Mouse (Mus musculus) left cerebral cortex, postnatal 4 days (tissue): ENCODE data around the gene Cnksr3. TPM values are rescaled to one million over a fixed set of nuclear protein-coding genes. Genes with fewer than 3 reads are reported as not detected.

ENCODE experiments used
- DNase-seq: peaks from one replicate; pipeline ENCODE4 v3.0.0-alpha.2; 2022
- intact Hi-C: fragments of 180-260 bp; cut with DNase I; formaldehyde crosslinking; loops from one replicate; pipeline ENCODE4 v1.15.1; 2025
- total RNA-seq, 2 experiments: library from RNA; stranded (reverse); gene quantifications; 2 replicates each; pipeline ENCODE4 v1.2.3; 2021

The Cnksr3 gene
- total RNA-seq, 2 experiments from 2014 or later = 4.0 to 4.7 TPM

DNA sequence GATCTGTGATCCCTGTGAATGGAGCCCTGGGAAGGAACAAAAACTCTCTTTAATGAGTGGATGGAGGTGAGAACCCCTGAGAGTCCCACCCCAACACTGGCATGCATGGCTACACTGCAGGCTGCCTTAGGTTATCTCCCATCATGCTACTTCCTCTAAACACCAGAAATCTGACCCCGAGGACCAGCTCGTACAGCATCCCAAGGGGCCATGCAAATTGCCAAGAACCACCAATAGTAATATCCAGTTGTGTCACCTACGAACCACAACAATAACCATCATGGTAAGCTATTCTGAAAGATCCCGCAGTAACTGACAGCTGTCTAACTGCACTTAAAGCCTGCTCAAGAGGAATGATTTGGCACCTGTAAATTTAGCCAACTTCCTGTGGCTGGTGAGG lies 59.1 kb downstream of the Cnksr3 start:
- intact Hi-C loops = no loop called here
- DNase-seq = no peak

DNA sequence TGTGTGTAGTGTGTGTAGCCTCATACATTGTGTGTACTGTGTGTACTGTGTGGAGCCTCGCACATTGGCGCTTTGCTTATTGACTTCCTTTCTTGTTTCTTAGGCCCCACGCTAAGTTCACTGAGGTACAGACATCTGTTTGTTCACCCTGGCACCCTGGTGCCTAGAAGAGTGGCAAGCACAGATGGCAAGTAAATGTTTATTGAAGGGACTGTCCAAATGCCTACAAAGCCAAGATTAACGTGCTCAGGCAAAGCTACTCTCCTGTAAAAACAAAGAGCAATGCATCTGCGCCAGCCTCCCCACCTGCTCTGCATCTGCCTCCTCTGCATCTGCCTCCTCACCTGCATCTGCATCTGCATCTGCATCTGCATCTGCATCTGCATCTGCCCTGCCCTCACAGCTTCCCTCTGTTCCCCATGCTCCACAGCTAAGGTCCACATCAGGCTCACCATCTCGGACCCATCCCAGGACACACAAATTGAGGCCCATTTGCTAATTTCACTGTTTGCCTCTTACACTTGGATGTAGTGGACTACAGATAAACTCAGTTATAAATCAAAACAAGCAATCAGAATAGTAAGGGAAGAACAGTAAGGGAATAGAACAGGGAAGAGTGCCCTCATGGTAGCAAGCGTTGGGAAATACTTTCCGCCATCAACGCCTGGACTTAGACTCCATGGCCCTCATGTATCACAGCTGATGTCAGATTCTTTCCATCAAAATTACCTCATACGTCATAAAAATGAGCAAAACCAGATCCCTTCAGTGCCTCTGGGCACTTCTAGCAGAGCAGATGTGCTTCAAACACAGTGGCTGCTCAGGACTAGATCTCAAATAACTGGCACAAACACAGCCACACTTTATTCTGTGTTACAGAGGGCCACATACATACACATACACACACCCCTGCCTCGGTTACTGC lies 62.1 kb downstream of the Cnksr3 start:
- DNase-seq = no peak
- intact Hi-C loops = no loop called here

DNA sequence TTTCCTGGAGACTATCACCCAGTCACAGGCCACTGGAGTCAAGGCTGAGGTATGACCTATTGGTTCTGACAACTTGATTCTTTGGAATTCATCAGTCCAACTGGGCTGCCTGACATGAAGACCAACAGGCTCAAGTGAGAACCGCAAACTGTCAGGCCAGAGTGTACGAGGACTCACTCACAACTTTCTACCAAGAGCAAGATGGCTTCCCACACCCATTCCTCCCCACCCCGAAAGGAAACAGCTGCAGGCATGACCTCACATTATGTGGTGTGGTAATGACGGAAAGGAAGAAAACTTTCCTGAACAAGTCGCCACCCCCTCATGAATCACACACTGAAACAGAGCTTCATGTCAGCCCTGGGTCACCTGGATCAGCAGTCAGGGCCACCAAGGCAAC lies 66.4 kb downstream of the Cnksr3 start:
- DNase-seq = no peak
- intact Hi-C loops = no loop called here

DNA sequence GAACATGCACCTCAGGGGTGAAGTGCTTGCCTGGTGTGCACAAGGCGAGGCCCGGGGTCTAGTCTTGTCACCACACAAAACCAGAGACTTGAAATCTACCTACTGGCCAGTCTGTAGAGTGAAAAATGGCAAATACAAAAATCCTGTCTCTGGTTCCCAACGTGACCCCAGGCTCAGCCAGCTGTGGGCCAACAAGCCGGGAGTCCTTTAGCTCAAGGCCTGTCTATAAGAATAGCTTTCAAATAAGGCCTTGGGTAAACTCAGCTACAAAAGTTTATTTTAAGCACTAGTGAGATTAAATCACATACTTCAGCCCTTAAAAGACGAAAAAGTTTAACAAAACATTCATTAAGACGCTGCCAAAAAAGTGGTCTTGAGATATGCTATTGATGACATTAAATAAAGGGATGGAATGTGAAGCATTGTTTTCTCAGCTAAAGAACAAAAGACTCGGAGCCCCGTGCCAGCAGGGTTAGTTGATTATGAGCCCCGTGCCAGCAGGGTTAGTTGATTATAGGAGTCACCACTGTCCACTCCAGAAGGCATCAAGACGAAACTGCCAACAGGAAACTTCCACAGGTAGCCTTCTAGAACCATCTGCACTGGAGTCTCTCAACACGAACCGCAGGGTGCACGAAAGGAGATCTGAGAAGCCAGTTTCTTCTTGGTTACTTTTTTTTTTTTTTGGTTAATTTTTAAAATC lies 67.8 kb downstream of the Cnksr3 start:
- intact Hi-C loops = no loop called here

DNA sequence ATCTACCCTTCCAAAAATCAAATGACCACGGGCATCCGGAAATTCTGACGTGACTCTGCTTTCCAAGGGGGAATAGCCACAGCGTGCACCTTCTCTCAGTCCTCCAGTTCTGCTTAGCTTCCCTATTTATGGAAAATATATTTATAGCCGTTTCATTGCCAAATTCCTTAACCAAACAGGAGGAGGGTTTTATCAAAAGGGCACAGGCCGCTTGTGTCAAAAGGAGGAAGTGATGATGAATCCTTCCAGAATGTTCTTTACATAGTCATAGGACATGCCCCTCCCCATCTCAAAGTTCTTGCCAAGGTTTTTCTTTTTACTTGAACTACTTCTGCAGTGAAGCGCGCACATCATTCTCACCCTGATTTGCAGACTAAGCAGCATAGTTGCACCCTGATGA lies 69.8 kb downstream of the Cnksr3 start:
- intact Hi-C loops = no loop called here
- DNase-seq = no peak

More for the DNA sequence above, 67.8 kb downstream of the Cnksr3 start:
- no peak for DNase-seq

DNA sequence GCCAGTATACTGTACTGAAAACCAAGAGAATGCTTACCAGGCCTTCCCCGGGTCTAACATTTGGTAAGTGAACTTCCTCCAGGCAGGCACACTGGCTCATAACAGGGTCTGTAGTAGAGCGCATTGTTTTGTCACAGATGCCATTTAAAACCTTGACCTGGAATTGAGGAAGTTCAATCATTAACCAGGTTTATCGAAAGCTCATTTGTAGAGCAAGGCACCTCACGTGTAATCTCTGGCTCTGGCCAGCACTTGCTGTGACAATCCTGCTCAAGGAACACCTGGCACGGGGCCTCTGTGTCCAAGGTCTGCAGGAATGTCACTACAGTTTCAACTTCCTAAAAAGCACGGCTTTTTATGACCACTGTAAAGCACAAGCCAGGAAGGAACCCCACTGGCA lies 71.8 kb downstream of the Cnksr3 start:
- no peak for DNase-seq
- intact Hi-C loops = no loop called here

DNA sequence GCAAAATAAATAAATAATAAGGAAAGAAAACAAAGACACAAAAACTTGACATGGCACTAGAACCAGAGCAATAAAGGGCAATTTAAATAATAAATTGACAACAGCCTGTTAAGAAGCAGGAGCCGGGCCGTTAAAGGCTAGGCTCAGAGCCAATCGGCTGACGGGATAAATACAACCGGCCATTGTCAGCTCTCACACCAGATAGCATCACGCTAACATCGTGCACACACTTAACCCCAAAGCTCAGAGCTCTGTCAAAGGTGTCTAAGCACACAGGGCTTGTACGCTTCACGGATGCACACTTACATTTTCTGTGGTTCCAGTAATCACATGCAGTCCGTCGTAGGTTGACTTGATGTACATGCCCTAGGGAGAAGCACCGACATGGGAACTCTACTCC lies 74.0 kb downstream of the Cnksr3 start:
- DNase-seq = no peak
- intact Hi-C loops = no loop called here

DNA sequence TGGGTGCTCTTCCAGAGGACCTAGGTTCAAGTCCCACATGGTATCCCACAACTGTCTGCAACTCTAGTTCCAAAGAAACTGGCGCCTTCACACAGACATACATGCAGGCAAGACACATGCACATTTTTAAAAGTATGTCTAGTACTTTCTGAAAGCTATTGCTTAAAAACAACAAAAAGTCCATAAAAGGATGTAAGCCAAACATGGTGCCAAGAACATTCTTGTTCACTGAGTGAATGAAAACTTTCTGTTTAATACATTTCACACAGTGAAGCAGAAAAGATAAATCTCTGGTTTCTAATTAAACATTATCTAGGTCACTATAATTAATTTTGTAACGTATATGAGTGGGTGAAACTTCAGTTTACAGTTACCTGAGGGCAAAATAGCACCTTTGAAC lies 76.3 kb downstream of the Cnksr3 start:
- intact Hi-C loops = no loop called here

DNA sequence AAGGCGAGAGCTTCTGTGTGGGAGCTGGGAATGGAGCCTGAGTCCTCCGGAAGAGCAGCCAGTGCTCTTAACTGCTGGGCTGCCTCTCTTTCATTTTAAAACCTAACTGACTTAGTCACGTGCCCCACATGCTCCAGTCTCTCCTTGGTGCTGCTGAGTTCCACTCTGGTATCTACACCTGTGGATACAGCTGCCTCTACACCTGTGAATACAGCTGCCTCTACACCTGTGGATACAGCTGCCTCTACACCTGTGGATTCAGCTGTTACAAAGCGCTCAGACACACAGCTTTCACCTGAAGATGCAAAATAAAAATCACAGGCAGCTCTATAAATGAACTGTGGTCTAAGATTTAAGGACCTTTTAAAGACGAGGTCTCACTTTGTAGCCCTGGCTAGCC lies 79.0 kb downstream of the Cnksr3 start:
- intact Hi-C loops = no loop called here
- DNase-seq = no peak

More for the DNA sequence above, 76.3 kb downstream of the Cnksr3 start:
- DNase-seq = no peak

DNA sequence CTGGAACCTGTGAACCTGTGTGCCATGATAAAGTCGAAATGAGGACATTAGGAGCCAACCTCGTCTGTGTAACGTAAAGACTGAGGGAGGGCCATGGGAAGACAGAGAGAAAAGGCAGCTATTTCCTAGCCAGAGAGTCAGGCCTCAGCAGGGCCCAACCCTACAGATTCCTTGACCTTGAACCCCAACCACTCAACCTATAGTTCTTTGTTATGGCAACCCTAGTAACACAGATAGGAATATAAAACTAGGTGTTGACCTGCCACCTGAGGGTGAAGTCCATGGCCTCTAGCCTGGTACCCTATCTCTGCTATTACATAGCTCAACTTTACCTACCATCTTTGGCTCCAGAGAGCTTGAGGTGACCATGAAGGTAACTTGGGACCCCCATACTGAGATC lies 80.6 kb downstream of the Cnksr3 start:
- intact Hi-C loops = no loop called here

DNA sequence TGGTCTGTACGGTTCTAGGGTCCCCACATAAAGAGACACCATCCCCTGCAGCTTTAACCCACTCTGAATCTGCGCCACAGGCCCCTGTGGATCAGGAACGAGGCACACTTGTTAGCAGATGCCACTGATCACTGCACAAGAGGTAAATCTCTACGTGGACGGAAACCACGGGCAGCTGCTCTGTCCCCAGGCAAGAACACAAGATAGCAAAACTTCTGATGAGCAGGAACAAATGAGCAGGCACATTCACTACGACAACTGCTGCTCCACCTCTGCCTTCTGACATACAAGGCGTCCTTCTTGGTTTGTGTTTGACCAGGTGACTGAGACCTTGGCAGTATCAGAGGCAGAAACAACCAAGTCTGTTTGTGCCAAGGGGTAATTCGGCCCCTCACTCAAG lies 84.2 kb downstream of the Cnksr3 start:
- DNase-seq = no peak
- intact Hi-C loops = no loop called here

More for the DNA sequence above, 80.6 kb downstream of the Cnksr3 start:
- no peak for DNase-seq

DNA sequence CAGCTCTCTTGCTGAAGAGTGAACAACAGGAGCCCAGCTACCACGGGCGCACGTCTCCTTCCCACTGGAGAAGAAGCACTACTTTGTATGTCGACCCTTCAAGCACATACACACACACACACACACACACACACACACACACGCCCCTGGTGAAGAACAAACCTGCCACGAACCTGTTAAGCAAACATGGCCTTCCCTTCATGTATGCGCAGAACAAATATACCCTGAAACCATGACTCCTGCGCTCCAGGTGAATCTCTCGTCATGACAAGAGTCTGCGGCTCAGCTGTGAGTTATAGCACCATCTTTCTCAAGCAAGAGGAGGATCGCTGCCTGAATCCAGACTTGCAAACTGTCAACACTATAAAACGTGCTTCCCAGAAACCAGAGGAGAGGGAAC lies 85.2 kb downstream of the Cnksr3 start:
- intact Hi-C loops = no loop called here
- DNase-seq = no peak

DNA sequence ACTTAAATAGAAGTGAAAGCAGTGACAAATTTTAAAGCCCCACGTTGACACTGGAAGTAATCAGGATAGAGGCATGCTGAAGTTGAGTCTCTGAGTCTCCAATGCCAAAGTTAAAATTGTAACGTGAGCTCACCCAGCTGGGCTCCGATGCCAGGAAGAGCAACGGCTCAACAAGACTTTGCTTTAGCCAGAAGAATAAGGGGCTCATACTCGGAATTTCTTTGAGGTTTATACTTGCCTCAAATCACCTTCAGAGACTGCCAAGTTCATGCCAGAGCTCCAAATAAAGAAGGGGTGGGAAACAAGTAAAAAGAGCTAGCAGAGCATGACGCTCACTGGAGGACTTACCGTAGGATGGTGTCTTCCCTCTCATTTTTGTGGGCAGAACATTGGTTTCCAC lies 85.8 kb downstream of the Cnksr3 start:
- DNase-seq = no peak
- intact Hi-C loops = no loop called here

DNA sequence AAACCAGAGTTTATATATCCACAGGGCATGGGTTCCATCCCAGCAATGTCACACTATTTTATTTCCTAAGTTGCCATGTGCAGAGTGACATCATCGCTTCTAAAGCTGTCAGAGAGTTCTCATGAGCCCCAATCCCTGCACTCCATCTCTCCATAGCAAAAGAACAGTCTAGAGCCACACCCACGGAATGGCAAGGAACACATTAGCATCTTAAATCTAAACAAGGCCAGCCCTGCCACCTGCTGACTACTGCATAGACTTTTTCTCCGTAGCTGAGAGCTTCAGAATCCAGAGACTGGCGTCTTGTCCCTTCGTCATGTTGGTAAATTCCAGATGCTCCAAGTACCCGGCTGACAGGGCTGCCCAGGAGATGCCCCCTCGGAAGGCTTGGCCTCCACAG lies 87.0 kb downstream of the Cnksr3 start:
- peak; percentile 14 for DNase-seq
- intact Hi-C loops = no loop called here

DNA sequence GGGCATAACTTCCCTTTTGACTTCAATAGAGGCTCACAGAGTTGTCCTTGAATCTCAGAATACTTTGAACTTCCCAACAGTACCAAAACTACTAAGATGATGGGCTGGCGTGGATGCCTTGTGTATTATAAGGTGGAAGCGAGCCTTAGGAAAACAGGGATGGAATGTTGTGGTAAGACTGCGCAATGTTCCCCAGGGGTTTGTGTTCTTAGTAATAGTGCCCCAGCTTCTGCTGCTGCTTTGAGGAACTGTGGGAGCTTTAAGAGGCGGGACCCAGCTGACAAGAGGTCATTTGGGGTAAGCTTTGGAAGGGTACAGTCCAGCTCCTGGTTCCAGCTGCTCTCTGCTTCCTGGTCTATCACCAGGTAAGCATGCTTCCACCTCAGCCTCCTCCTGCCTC lies 89.7 kb downstream of the Cnksr3 start:
- intact Hi-C loops = no loop called here
- DNase-seq = no peak

DNA sequence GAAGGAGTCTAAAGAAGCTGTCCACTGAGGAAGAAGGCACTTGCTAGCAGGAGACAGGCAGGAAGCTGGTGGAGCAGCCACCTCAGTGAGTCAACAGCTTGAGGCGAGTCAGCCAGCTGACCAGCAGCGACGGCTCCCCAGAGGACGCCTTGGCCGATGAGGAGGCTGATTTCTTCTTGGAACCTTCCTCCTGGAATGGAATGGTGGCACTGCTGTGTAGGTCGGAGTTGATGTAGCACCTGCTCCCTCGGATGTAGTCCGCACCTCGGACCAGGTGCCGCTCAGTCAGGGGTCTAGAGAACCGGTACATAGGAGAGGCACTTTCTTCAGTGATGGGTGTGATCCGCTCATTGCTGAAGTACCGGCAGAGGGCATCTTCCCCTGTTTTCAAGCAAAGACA lies 91.8 kb downstream of the Cnksr3 start:
- peak; percentile 28 for DNase-seq
- intact Hi-C loops = no loop called here

DNA sequence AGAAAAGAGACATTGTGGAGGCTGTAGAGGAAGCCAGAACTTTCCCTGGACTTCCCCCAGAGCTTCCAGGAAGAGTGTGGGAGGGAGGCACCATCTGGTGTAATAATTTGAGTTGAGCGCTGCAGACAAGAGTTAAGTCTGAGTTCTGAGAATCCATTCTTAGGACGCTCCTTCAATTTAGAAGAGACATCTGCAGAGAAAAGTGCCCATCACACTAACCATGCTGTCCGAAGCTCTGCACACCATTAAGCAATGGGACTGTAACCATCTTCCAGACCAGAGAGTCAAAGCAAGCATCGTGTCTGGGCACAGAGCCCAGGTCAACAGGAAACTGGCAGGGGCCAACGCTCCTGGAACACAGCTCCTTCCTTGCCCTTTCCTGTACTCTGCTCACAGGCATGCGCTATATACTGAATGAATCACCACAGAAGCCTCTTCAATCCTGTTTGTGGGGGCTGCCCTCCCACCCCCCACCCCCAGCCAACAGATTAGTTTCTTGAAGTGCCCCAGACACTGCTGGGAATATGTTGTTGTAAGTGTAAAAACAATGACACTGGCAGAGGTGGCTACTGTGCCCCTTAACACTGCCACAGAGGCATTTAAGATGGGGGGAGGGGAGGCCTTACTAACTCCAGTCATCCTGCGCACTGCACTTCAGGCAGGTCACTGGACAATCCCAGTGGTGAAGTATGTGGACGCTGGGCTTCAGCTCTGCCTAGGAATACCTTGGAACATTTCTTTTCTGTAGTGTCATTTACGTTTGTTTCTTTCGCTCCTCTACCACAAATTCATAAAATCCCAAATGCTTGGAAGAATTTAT lies 93.6 kb downstream of the Cnksr3 start:
- intact Hi-C loops = no loop called here
- DNase-seq = peak; percentile 78

DNA sequence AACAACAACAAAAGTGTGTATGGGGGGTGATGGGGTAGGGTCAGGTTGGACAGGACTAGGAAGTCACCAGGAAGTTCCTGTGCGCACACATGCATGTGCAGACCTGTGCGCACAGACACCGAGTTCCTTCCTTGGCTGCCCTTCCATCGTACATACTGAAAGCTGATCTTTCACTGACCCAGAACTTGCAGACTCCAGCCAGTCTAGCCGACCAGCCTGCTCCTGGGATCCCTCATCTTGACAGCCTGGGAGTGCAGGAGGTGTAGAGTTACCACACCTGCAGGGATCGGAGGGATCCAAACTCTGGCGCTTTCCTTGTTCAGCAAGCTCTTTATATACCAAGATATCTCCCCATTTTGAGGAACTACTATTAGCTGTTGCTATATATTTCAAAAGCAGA lies 94.3 kb downstream of the Cnksr3 start:
- DNase-seq = no peak
- intact Hi-C loops = no loop called here

DNA sequence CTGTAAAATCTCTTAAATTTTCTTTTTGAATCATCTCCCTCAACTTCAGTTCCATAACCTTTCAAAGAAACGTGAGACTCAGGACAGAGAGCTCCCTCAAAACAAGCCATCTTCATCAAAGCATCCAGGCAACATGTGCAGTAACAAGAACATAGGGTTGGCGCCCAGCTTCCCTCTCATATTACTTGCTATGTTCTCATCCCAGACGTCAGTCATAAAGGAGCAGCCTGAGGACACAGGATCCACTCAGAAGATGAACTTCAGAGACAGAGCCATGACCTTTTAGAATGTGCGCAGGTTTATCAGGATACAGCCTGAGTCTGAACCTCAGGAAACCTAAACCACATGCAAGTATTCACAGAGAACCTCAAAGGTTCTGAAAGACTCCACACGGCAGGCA lies 97.2 kb downstream of the Cnksr3 start:
- DNase-seq = no peak
- intact Hi-C loops = no loop called here

DNA sequence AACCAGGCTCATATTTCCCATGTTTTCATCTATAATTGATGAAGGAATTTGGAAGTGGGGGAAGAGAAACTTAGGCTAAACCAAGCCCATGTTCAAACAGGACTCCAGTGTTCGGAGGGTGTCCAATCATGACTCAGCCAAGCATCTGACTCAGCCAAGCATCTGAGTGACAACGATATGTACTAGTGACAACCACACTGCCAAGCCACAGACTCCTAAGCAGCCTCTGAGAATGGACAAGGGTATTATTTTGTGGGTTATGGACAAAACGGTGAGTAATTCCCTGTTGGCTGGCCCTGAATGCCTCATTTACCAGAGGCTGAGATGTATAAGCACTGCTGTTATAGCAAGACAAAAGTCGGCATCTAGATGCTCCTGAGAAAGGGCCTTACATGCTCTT lies 98.3 kb downstream of the Cnksr3 start:
- no peak for DNase-seq
- intact Hi-C loops = no loop called here

DNA sequence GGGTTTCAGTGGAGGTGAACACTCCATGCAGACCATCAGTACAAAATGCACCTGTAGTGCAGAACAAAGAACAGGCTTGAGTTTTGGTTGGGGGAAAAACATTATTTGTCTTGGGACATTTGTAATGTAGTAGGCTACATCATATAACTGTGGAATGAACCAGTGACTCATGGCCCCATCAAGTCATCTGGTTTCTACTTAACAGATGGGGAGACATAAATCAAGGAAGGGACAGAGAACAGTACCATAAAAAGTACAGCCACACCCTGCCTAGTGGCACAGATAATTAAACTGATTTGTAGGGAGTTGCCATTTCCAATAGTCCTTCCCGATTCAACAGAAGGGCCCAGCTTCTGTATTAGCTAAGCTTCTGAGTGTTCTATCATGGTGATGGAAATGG lies 98.9 kb downstream of the Cnksr3 start:
- intact Hi-C loops = no loop called here
- DNase-seq = no peak
